Mouse (Mus musculus): ENCODE data around the gene Tcf7l2. TPM values are rescaled to one million over a fixed set of nuclear protein-coding genes. Genes with fewer than 3 reads are reported as not detected.

Gene Tcf7l2
- polyA plus RNA-seq, 2 experiments: 7.8 to 18.4 TPM

DNA sequence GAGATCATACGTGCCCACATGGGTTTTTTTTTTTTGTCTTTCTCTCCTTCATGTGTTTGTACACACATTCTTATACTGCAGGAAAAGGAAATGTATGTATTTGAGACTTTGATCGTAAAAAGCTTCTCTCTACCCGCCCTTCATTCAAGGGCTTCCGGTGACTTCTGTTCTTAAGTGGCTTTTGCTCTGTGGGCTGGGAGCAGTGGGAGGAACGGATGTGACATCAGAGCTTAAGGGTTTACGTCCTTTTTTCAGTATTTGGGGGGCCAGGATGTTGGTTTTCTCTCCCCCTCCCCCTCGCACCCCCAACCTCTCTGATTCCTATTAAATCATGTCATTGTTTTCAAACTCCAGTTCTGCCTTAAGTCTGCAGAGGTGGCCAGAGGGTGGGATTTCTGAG is 173.9 kb downstream of the Tcf7l2 start:
- TF ChIP-seq EP300 (IDR thresholded peaks at IDR 0.05; ENCODE audit: low read depth) (no peak), CTCF (IDR thresholded peaks at IDR 0.05; ENCODE audit: low read depth) (no peak)
- H3K36me3 ChIP-seq (replicated peaks; ENCODE audit: control insufficient read depth, insufficient read depth, low read depth): 0 out of 2 replicates have a peak, but pooled peaks cover 2% of the 10 kb centered on the region

GRCm38 (mm10) chr19:55916211-55916610 is 174.6 kb downstream of the Tcf7l2 start:
- Histone ChIP-seq H3K4me1 (replicated peaks; ENCODE audit: control insufficient read depth in 2 of 2, insufficient read depth in 2 of 2, low read length in 1 of 2) (no peaks in the 10 kb centered on the region), H3K36me3 (replicated peaks; ENCODE audit: control insufficient read depth, insufficient read depth, low read depth) (0 out of 2 replicates have a peak, but pooled peaks cover 2% of the 10 kb centered on the region), H3K27me3 (ENCODE audit: control insufficient read depth, insufficient read depth, low read length) (no peaks in the 10 kb centered on the region), H3K27ac (no peak overlapping the region), H3K9ac (replicated peaks) (no peak overlapping the region), H3K4me2 (ENCODE audit: low read depth) (no peak overlapping the region), H3K4me3 (ENCODE audit: insufficient read depth in 1 of 2, low read depth in 2 of 2, low read length in 2 of 2) (no peak overlapping the region), H3K9me3 (ENCODE audit: control insufficient read depth, low read length) (no peaks in the 10 kb centered on the region)
- no peak for DNase-seq (ENCODE audit: low read depth in 3 of 3, low spot score in 3 of 3)
- WGBS (ENCODE audit: insufficient replicate concordance): 84% methylated on average over 3 of the region's 3 CpGs
- no peak for TF ChIP-seq EP300 (IDR thresholded peaks at IDR 0.05; ENCODE audit: low read depth)
- no peak for TF ChIP-seq CTCF (IDR thresholded peaks at IDR 0.05; ENCODE audit: low read depth)
- ATAC-seq (ENCODE audit: insufficient read depth): no peak

More for the DNA sequence above, 173.9 kb downstream of the Tcf7l2 start:
- no peaks in the 10 kb centered on the region for H3K27me3 ChIP-seq (ENCODE audit: control insufficient read depth, insufficient read depth, low read length)
- H3K4me3 ChIP-seq (ENCODE audit: insufficient read depth in 1 of 2, low read depth in 2 of 2, low read length in 2 of 2): no peak overlapping the region
- H3K9ac ChIP-seq (replicated peaks): no peak overlapping the region
- H3K9me3 ChIP-seq (ENCODE audit: control insufficient read depth, low read length): no peaks in the 10 kb centered on the region
- no peak for DNase-seq (ENCODE audit: low read depth in 3 of 3, low spot score in 3 of 3)
- WGBS (ENCODE audit: insufficient replicate concordance): 50% methylated on average over 7 of the region's 7 CpGs
- no peak for ATAC-seq (ENCODE audit: insufficient read depth)
- H3K27ac ChIP-seq: no peak overlapping the region
- H3K4me1 ChIP-seq (replicated peaks; ENCODE audit: control insufficient read depth in 2 of 2, insufficient read depth in 2 of 2, low read length in 1 of 2): no peaks in the 10 kb centered on the region
- no peak overlapping the region for H3K4me2 ChIP-seq (ENCODE audit: low read depth)

DNA sequence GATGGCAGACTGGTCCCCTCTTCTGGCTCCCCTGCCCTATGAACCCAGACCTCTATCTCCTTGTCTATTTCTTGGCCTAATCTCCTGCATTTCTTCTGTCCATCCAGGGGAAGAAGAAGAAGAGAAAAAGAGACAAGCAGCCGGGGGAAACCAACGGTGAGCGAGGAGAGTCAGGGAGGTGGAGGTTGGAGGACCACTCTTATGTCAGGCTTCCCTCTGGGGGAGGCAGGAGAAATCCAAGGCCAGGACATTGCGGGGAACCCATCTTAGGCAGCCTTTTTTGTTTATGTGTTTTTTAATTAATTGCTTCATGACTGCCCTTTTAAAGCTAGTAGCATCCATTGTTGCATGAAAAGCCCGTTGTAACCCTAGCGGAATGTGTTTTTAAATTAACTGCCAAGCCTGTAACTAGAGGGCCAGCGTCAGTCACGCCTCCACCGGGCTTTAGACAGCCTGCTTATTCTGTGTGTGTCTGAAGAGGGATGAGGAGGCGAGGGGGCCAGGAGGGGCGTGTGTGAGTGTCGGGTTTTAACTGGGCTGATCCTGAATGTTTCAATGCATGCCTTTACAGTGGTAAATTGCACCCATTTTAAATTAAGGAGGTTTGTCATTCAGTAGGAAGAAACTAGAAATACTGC is 182.3 kb downstream of the Tcf7l2 start:
- H3K4me1 ChIP-seq (replicated peaks; ENCODE audit: control insufficient read depth in 2 of 2, insufficient read depth in 2 of 2, low read length in 1 of 2): peaks cover 36 to 44% of the 10 kb centered on the region in 2 experiments
- peak overlapping the region; percentile 58 for H3K27ac ChIP-seq
- peak overlapping the region; percentile 9; the same call in 1 of the 2 replicates for H3K9ac ChIP-seq (replicated peaks)
- ATAC-seq (ENCODE audit: insufficient read depth) (no peak), DNase-seq (ENCODE audit: low read depth in 3 of 3, low spot score in 3 of 3) (no peak)
- peaks cover 5% of the 10 kb centered on the region; the same call in 1 of the 2 replicates for H3K36me3 ChIP-seq (replicated peaks; ENCODE audit: control insufficient read depth, insufficient read depth, low read depth)
- H3K4me3 ChIP-seq (ENCODE audit: insufficient read depth in 1 of 2, low read depth in 2 of 2, low read length in 2 of 2): no peak overlapping the region
- TF ChIP-seq EP300 (IDR thresholded peaks at IDR 0.05; ENCODE audit: low read depth): no peak
- TF ChIP-seq CTCF (IDR thresholded peaks at IDR 0.05; ENCODE audit: low read depth): no peak
- no peak overlapping the region for H3K4me2 ChIP-seq (ENCODE audit: low read depth)
- WGBS (ENCODE audit: insufficient replicate concordance): 75% methylated on average over 12 of the region's 12 CpGs
- no peaks in the 10 kb centered on the region for H3K27me3 ChIP-seq (ENCODE audit: control insufficient read depth, insufficient read depth, low read length)
- no peaks in the 10 kb centered on the region for H3K9me3 ChIP-seq (ENCODE audit: control insufficient read depth, low read length)

DNA sequence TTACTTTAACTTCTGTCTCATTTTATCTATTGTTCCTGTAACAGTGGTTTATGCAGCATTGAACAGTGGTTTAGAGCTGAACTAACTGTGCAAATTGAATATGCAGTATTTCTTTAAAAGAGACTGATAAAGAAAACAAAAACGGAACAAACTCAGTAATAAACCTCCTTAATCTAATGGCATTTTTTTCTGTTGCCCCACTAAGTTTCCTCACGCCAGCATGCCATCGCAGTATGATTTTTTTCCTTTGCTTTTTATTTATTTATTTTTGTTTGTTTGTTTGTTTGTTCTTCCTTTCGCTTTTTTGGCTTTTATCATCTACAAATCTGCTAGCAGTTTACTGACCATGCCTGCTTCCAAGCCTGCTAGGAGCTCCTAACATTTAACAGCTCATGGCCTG is 183.2 kb downstream of the Tcf7l2 start:
- Histone ChIP-seq H3K9ac (replicated peaks) (peak overlapping the region; percentile 66), H3K4me3 (ENCODE audit: insufficient read depth in 1 of 2, low read depth in 2 of 2, low read length in 2 of 2) (no peak overlapping the region), H3K36me3 (replicated peaks; ENCODE audit: control insufficient read depth, insufficient read depth, low read depth) (peaks cover 5% of the 10 kb centered on the region; the same call in 1 of the 2 replicates), H3K27ac (peak overlapping the region; percentile 81), H3K27me3 (ENCODE audit: control insufficient read depth, insufficient read depth, low read length) (no peaks in the 10 kb centered on the region), H3K4me2 (ENCODE audit: low read depth) (peak overlapping the region; percentile 54), H3K4me1 (replicated peaks; ENCODE audit: control insufficient read depth in 2 of 2, insufficient read depth in 2 of 2, low read length in 1 of 2) (peaks cover 40 to 49% of the 10 kb centered on the region in 2 experiments), H3K9me3 (ENCODE audit: control insufficient read depth, low read length) (no peaks in the 10 kb centered on the region)
- TF ChIP-seq EP300 (IDR thresholded peaks at IDR 0.05; ENCODE audit: low read depth) (no peak), CTCF (IDR thresholded peaks at IDR 0.05; ENCODE audit: low read depth) (no peak)
- WGBS (ENCODE audit: insufficient replicate concordance): 47% methylated on average over 4 of the region's 4 CpGs
- DNase-seq (ENCODE audit: low read depth in 3 of 3, low spot score in 3 of 3) (no peak), ATAC-seq (ENCODE audit: insufficient read depth) (no peak)

- ATAC-seq (ENCODE audit: insufficient read depth) (peak; percentile 56), DNase-seq (ENCODE audit: low read depth in 3 of 3, low spot score in 3 of 3) (peak; percentile 87 to 90 (median 87))
- peak overlapping the region in 1 of 2 experiments; percentile 76; a peak in 3 of 4 replicates for H3K4me3 ChIP-seq (ENCODE audit: insufficient read depth in 1 of 2, low read depth in 2 of 2, low read length in 2 of 2)
- H3K27me3 ChIP-seq (ENCODE audit: control insufficient read depth, insufficient read depth, low read length): no peaks in the 10 kb centered on the region
- H3K9me3 ChIP-seq (ENCODE audit: control insufficient read depth, low read length): no peaks in the 10 kb centered on the region
- 15% methylated on average over 7 of the region's 7 CpGs for WGBS (ENCODE audit: insufficient replicate concordance)
- H3K36me3 ChIP-seq (replicated peaks; ENCODE audit: control insufficient read depth, insufficient read depth, low read depth): peaks cover 5% of the 10 kb centered on the region; the same call in 1 of the 2 replicates
- H3K4me1 ChIP-seq (replicated peaks; ENCODE audit: control insufficient read depth in 2 of 2, insufficient read depth in 2 of 2, low read length in 1 of 2): peaks cover 46 to 54% of the 10 kb centered on the region in 2 experiments
- H3K4me2 ChIP-seq (ENCODE audit: low read depth): peak overlapping the region; percentile 88
- no peak overlapping the region; the same call in 1 of the 2 replicates for H3K9ac ChIP-seq (replicated peaks)
- H3K27ac ChIP-seq: peak overlapping the region; percentile 95
- TF ChIP-seq EP300 (IDR thresholded peaks at IDR 0.05; ENCODE audit: low read depth) (peak; percentile 79), CTCF (IDR thresholded peaks at IDR 0.05; ENCODE audit: low read depth) (no peak)
Observed at GRCm38 (mm10) chr19:55925425-55925803, 183.8 kb downstream of the Tcf7l2 start.

Data from liver, embryonic 14.5 days (tissue).